Mouse (Mus musculus) intestine, embryonic 14.5 days (tissue): ENCODE measurements around the gene Asb8. TPM values are rescaled to one million over a fixed set of nuclear protein-coding genes. Genes with fewer than 3 reads are reported as not detected.

Source experiments
- ATAC-seq: fragments of 200-750 bp; cut with Nextera tagmentation; replicated peaks from 2 replicates; pipeline ENCODE4 v1.8.0; 2017; ENCODE audit warnings: low read depth, moderate number of reproducible peaks, moderate TSS enrichment, moderate library complexity; ENCODE audit not compliant: low FRiP score, low TSS enrichment
- DNase-seq: peaks from one replicate; pipeline ENCODE4 v3.0.0-alpha.2; 2018; ENCODE audit warnings: low spot score
- H3K27ac ChIP-seq: fragments of 300-500 bp; sonication (generic); 2 replicates; pipeline ENCODE4 v1.5.1; 2014; ENCODE audit warnings: low read depth, mild to moderate bottlenecking, control low read depth
- H3K27me3 ChIP-seq: fragments of 300-500 bp; sonication (generic); replicated peaks from 2 replicates; pipeline ENCODE4 v1.6.1; 2014; ENCODE audit warnings: low read length, control low read depth; ENCODE audit not compliant: control insufficient read depth, insufficient read depth
- H3K36me3 ChIP-seq: fragments of 300-500 bp; sonication (generic); 2 replicates; pipeline ENCODE4 v1.6.1; 2014; ENCODE audit warnings: low read length, control low read depth; ENCODE audit not compliant: control insufficient read depth, insufficient read depth
- H3K4me1 ChIP-seq: fragments of 300-500 bp; sonication (generic); replicated peaks from 2 replicates; pipeline ENCODE4 v1.6.1; 2014; ENCODE audit warnings: low read length, control low read depth, mixed read lengths; ENCODE audit not compliant: control insufficient read depth, insufficient read depth
- H3K4me2 ChIP-seq: fragments of 300-500 bp; sonication (generic); 2 replicates; pipeline ENCODE4 v1.6.1; 2014; ENCODE audit warnings: low read length
- H3K4me3 ChIP-seq: fragments of 300-500 bp; sonication (generic); 2 replicates; pipeline ENCODE4 v1.5.1; 2014; ENCODE audit warnings: low read depth, low read length, control low read depth, mixed read lengths
- H3K9ac ChIP-seq: fragments of 300-500 bp; sonication (generic); 2 replicates; pipeline ENCODE4 v1.6.1; 2014; ENCODE audit warnings: mild to moderate bottlenecking, low read length
- H3K9me3 ChIP-seq: fragments of 300-500 bp; sonication (generic); 2 replicates; pipeline ENCODE4 v1.6.1; 2016; ENCODE audit warnings: low read length, control low read depth; ENCODE audit not compliant: control insufficient read depth
- WGBS: fragments of 180-500 bp; shearing (Covaris S2); extraction: QIAGEN DNeasy Blood & Tissue Kit; methylation state at CpG from one replicate; pipeline ENCODE4 v1.1.7; 2014; 5-methylcytosine and 5-hydroxymethylcytosine counted together
- polyA plus RNA-seq: library from polyadenylated mRNA; unstranded; fragments of >200 nt; fragmentation: Nextera tagmentation; extraction: Ambion mirVana; gene quantifications from 2 replicates; pipeline ENCODE4 v1.2.1, GENCODE M21; 2014

Gene Asb8
- polyA plus RNA-seq, 1 experiment from 2014 or later: 47.7 TPM

GRCm38 (mm10) chr15:98180567-98181131 is 15.2 kb upstream of the Asb8 start:
- no peaks in the 10 kb centered on the region for H3K36me3 ChIP-seq
- peaks cover 21% of the 10 kb centered on the region; the same call in 1 of the 2 replicates for H3K27me3 ChIP-seq
- H3K9me3 ChIP-seq: no peaks in the 10 kb centered on the region
- H3K27ac ChIP-seq: peak overlapping the region; percentile 29; the same call in 1 of the 2 replicates
- ATAC-seq (no peak), DNase-seq (no peak)
- peak overlapping the region; percentile 48 for H3K4me3 ChIP-seq
- H3K4me2 ChIP-seq: peak overlapping the region; percentile 53
- WGBS: 9% methylated on average over 26 of the region's 26 CpGs
- H3K9ac ChIP-seq: peak overlapping the region; percentile 23
- peaks cover 4% of the 10 kb centered on the region for H3K4me1 ChIP-seq

- H3K36me3 ChIP-seq: no peaks in the 10 kb centered on the region
- WGBS: 70% methylated on average over 3 of the region's 3 CpGs
- DNase-seq: no peak
- no peak overlapping the region for H3K9ac ChIP-seq
- H3K27me3 ChIP-seq: peaks cover 35% of the 10 kb centered on the region
- H3K27ac ChIP-seq: no peak overlapping the region
- no peaks in the 10 kb centered on the region for H3K9me3 ChIP-seq
- no peak for ATAC-seq
- peaks cover 4% of the 10 kb centered on the region for H3K4me1 ChIP-seq
- no peak overlapping the region for H3K4me3 ChIP-seq
- H3K4me2 ChIP-seq: no peak overlapping the region
Measured at GRCm38 (mm10) chr15:98177320-98177719, 11.9 kb upstream of the Asb8 start.

GRCm38 (mm10) chr15:98173821-98174220 is 8.4 kb upstream of the Asb8 start:
- Histone ChIP-seq H3K9ac (no peak overlapping the region), H3K27me3 (peaks cover 60% of the 10 kb centered on the region), H3K9me3 (no peaks in the 10 kb centered on the region), H3K36me3 (no peaks in the 10 kb centered on the region), H3K27ac (no peak overlapping the region), H3K4me1 (no peaks in the 10 kb centered on the region), H3K4me3 (no peak overlapping the region), H3K4me2 (no peak overlapping the region)
- DNase-seq (no peak), ATAC-seq (no peak)
- WGBS: 38% methylated on average over 8 of the region's 8 CpGs

GRCm38 (mm10) chr15:98172113-98172512 is 6.7 kb upstream of the Asb8 start:
- Histone ChIP-seq H3K4me2 (no peak overlapping the region), H3K27me3 (peaks cover 70% of the 10 kb centered on the region), H3K4me3 (no peak overlapping the region), H3K4me1 (no peaks in the 10 kb centered on the region; the same call in 1 of the 2 replicates), H3K36me3 (no peaks in the 10 kb centered on the region), H3K9ac (no peak overlapping the region), H3K9me3 (no peaks in the 10 kb centered on the region), H3K27ac (no peak overlapping the region)
- DNase-seq (no peak), ATAC-seq (no peak)
- WGBS: 70% methylated on average over 5 of the region's 5 CpGs

GRCm38 (mm10) chr15:98170917-98171316 is 5.5 kb upstream of the Asb8 start:
- Histone ChIP-seq H3K36me3 (no peaks in the 10 kb centered on the region), H3K27me3 (peaks cover 76% of the 10 kb centered on the region), H3K4me1 (no peaks in the 10 kb centered on the region; the same call in 1 of the 2 replicates), H3K9me3 (no peaks in the 10 kb centered on the region), H3K4me2 (no peak overlapping the region), H3K4me3 (no peak overlapping the region), H3K27ac (no peak overlapping the region), H3K9ac (no peak overlapping the region)
- DNase-seq: no peak
- WGBS: 65% methylated on average over 9 of the region's 9 CpGs
- ATAC-seq: no peak

GRCm38 (mm10) chr15:98170365-98170764 is 4.9 kb upstream of the Asb8 start:
- ATAC-seq (no peak), DNase-seq (no peak)
- Histone ChIP-seq H3K4me1 (no peaks in the 10 kb centered on the region; the same call in 1 of the 2 replicates), H3K27me3 (peaks cover 77% of the 10 kb centered on the region), H3K4me2 (no peak overlapping the region), H3K9me3 (no peaks in the 10 kb centered on the region), H3K36me3 (no peaks in the 10 kb centered on the region), H3K27ac (no peak overlapping the region), H3K4me3 (no peak overlapping the region), H3K9ac (no peak overlapping the region)
- 40% methylated on average over 7 of the region's 7 CpGs for WGBS

GRCm38 (mm10) chr15:98168622-98169004 is 3.2 kb upstream of the Asb8 start:
- no peak overlapping the region for H3K4me3 ChIP-seq
- no peaks in the 10 kb centered on the region for H3K36me3 ChIP-seq
- ATAC-seq: no peak
- H3K4me1 ChIP-seq: no peaks in the 10 kb centered on the region; the same call in 1 of the 2 replicates
- WGBS: 6% methylated on average over 19 of the region's 19 CpGs
- no peak for DNase-seq
- no peak overlapping the region for H3K9ac ChIP-seq
- H3K4me2 ChIP-seq: no peak overlapping the region
- no peak overlapping the region for H3K27ac ChIP-seq
- peaks cover 75% of the 10 kb centered on the region for H3K27me3 ChIP-seq
- H3K9me3 ChIP-seq: no peaks in the 10 kb centered on the region

- H3K36me3 ChIP-seq: no peaks in the 10 kb centered on the region
- peaks cover 73% of the 10 kb centered on the region for H3K27me3 ChIP-seq
- DNase-seq (peak; percentile 77), ATAC-seq (peak; percentile 83)
- no peaks in the 10 kb centered on the region; the same call in 1 of the 2 replicates for H3K4me1 ChIP-seq
- no peak overlapping the region for H3K27ac ChIP-seq
- H3K4me2 ChIP-seq: peak overlapping the region; percentile 49
- no peak overlapping the region for H3K9ac ChIP-seq
- WGBS: 1% methylated on average over 69 of the region's 69 CpGs
- H3K4me3 ChIP-seq: peak overlapping the region; percentile 31
- no peaks in the 10 kb centered on the region for H3K9me3 ChIP-seq
Measured at GRCm38 (mm10) chr15:98167645-98168621, 2.5 kb upstream of the Asb8 start.
